Mouse (Mus musculus) intestine, embryonic 14.5 days (tissue): ENCODE results near the gene Rnf207. TPM values are rescaled to one million over a fixed set of nuclear protein-coding genes. Genes with fewer than 3 reads are reported as not detected.
A peak's percentile ranks its signal among the peaks of the same experiment; 100 is the strongest.

Source experiments
- ATAC-seq: fragments of 200-750 bp; cut with Nextera tagmentation; replicated peaks from 2 replicates; pipeline ENCODE4 v1.8.0; 2017; ENCODE audit warnings: low read depth, moderate number of reproducible peaks, moderate TSS enrichment, moderate library complexity; ENCODE audit not compliant: low FRiP score, low TSS enrichment
- DNase-seq: peaks from one replicate; pipeline ENCODE4 v3.0.0-alpha.2; 2018; ENCODE audit warnings: low spot score
- H3K27ac ChIP-seq: fragments of 300-500 bp; sonication (generic); 2 replicates; pipeline ENCODE4 v1.5.1; 2014; ENCODE audit warnings: low read depth, mild to moderate bottlenecking, control low read depth
- H3K27me3 ChIP-seq: fragments of 300-500 bp; sonication (generic); replicated peaks from 2 replicates; pipeline ENCODE4 v1.6.1; 2014; ENCODE audit warnings: low read length, control low read depth; ENCODE audit not compliant: control insufficient read depth, insufficient read depth
- H3K36me3 ChIP-seq: fragments of 300-500 bp; sonication (generic); 2 replicates; pipeline ENCODE4 v1.6.1; 2014; ENCODE audit warnings: low read length, control low read depth; ENCODE audit not compliant: control insufficient read depth, insufficient read depth
- H3K4me1 ChIP-seq: fragments of 300-500 bp; sonication (generic); replicated peaks from 2 replicates; pipeline ENCODE4 v1.6.1; 2014; ENCODE audit warnings: low read length, control low read depth, mixed read lengths; ENCODE audit not compliant: control insufficient read depth, insufficient read depth
- H3K4me2 ChIP-seq: fragments of 300-500 bp; sonication (generic); 2 replicates; pipeline ENCODE4 v1.6.1; 2014; ENCODE audit warnings: low read length
- H3K4me3 ChIP-seq: fragments of 300-500 bp; sonication (generic); 2 replicates; pipeline ENCODE4 v1.5.1; 2014; ENCODE audit warnings: low read depth, low read length, control low read depth, mixed read lengths
- H3K9ac ChIP-seq: fragments of 300-500 bp; sonication (generic); 2 replicates; pipeline ENCODE4 v1.6.1; 2014; ENCODE audit warnings: mild to moderate bottlenecking, low read length
- H3K9me3 ChIP-seq: fragments of 300-500 bp; sonication (generic); 2 replicates; pipeline ENCODE4 v1.6.1; 2016; ENCODE audit warnings: low read length, control low read depth; ENCODE audit not compliant: control insufficient read depth
- WGBS: fragments of 180-500 bp; shearing (Covaris S2); extraction: QIAGEN DNeasy Blood & Tissue Kit; methylation state at CpG from one replicate; pipeline ENCODE4 v1.1.7; 2014; 5-methylcytosine and 5-hydroxymethylcytosine counted together
- polyA plus RNA-seq: library from polyadenylated mRNA; unstranded; fragments of >200 nt; fragmentation: Nextera tagmentation; extraction: Ambion mirVana; gene quantifications from 2 replicates; pipeline ENCODE4 v1.2.1, GENCODE M21; 2014

Rnf207 gene
- polyA plus RNA-seq, 1 experiment from 2014 or later = 1.8 TPM

GRCm38 (mm10) chr4:152295916-152296315 is 22.9 kb downstream of the Rnf207 start:
- ATAC-seq = no peak
- Histone ChIP-seq H3K9me3 (no peaks in the 10 kb centered on the region), H3K4me2 (no peak overlapping the region), H3K9ac (no peak overlapping the region), H3K36me3 (peaks cover 13% of the 10 kb centered on the region), H3K27me3 (peaks cover 22% of the 10 kb centered on the region), H3K4me3 (no peak overlapping the region), H3K4me1 (peaks cover 17% of the 10 kb centered on the region), H3K27ac (no peak overlapping the region)
- 33% methylated on average over 4 of the region's 4 CpGs for WGBS
- no peak for DNase-seq

- Histone ChIP-seq H3K27ac (0 out of 2 replicates have a peak overlapping the region, but pooled peaks have one; percentile 4), H3K4me1 (peaks cover 25% of the 10 kb centered on the region), H3K9me3 (no peaks in the 10 kb centered on the region), H3K27me3 (peaks cover 37% of the 10 kb centered on the region), H3K4me2 (no peak overlapping the region), H3K9ac (no peak overlapping the region), H3K36me3 (no peaks in the 10 kb centered on the region), H3K4me3 (no peak overlapping the region)
- ATAC-seq (no peak), DNase-seq (no peak)
- 48% methylated on average over 10 of the region's 10 CpGs for WGBS
These were observed 24.4 kb downstream of the Rnf207 start for GRCm38 (mm10) chr4:152294188-152294929.

- peaks cover 14% of the 10 kb centered on the region for H3K4me1 ChIP-seq
- H3K27ac ChIP-seq = no peak overlapping the region
- H3K9ac ChIP-seq = no peak overlapping the region
- H3K9me3 ChIP-seq = no peaks in the 10 kb centered on the region
- H3K36me3 ChIP-seq = no peaks in the 10 kb centered on the region
- 15% methylated on average over 12 of the region's 12 CpGs for WGBS
- peaks cover 52% of the 10 kb centered on the region for H3K27me3 ChIP-seq
- no peak overlapping the region for H3K4me3 ChIP-seq
- no peak overlapping the region; the same call in 1 of the 2 replicates for H3K4me2 ChIP-seq
- ATAC-seq = no peak
- no peak for DNase-seq
These were observed 26.6 kb downstream of the Rnf207 start for GRCm38 (mm10) chr4:152292102-152292765.

GRCm38 (mm10) chr4:152291562-152291961 is 27.2 kb downstream of the Rnf207 start, which contains the start of gene Hes3:
Hes3 (minus strand) TSS chr4:152291662.
- H3K36me3 ChIP-seq = no peaks in the 10 kb centered on the region
- peak within 1 kb of the TSS; percentile 38 for H3K4me2 ChIP-seq
- peaks cover 14% of the 10 kb centered on the region for H3K4me1 ChIP-seq
- H3K27me3 ChIP-seq = peaks cover 58% of the 10 kb centered on the region
- no peaks in the 10 kb centered on the region for H3K9me3 ChIP-seq
- H3K9ac ChIP-seq = no peak within 1 kb of the TSS
- 27% methylated on average over 6 of the region's 6 CpGs for WGBS
- H3K4me3 ChIP-seq = peak within 1 kb of the TSS; percentile 20
- no peak within 1 kb of the TSS for H3K27ac ChIP-seq
- DNase-seq (no peak), ATAC-seq (no peak)

- Histone ChIP-seq H3K4me2 (no peak overlapping the region), H3K27ac (no peak overlapping the region), H3K9me3 (no peaks in the 10 kb centered on the region), H3K4me3 (no peak overlapping the region), H3K36me3 (no peaks in the 10 kb centered on the region), H3K4me1 (peaks cover 14% of the 10 kb centered on the region), H3K9ac (no peak overlapping the region), H3K27me3 (peaks cover 64% of the 10 kb centered on the region)
- no peak for DNase-seq
- no peak for ATAC-seq
- WGBS = 34% methylated on average over 11 of the region's 11 CpGs
These were observed 27.8 kb downstream of the Rnf207 start for GRCm38 (mm10) chr4:152290991-152291390.

GRCm38 (mm10) chr4:152290385-152290784 is 28.4 kb downstream of the Rnf207 start:
- Histone ChIP-seq H3K4me2 (peak overlapping the region; percentile 38), H3K27ac (no peak overlapping the region), H3K4me1 (peaks cover 14% of the 10 kb centered on the region), H3K27me3 (peaks cover 70% of the 10 kb centered on the region), H3K9ac (no peak overlapping the region), H3K4me3 (peak overlapping the region; percentile 20), H3K36me3 (no peaks in the 10 kb centered on the region), H3K9me3 (no peaks in the 10 kb centered on the region)
- ATAC-seq (no peak), DNase-seq (no peak)
- WGBS = under 1% methylated on average over 32 of the region's 39 CpGs

GRCm38 (mm10) chr4:152288398-152288945 is 30.3 kb downstream of the Rnf207 start:
- H3K4me1 ChIP-seq = peaks cover 14% of the 10 kb centered on the region

GRCm38 (mm10) chr4:152287317-152288120 is 31.3 kb downstream of the Rnf207 start:
- WGBS = 17% methylated on average over 18 of the region's 19 CpGs
- no peak for ATAC-seq

More at GRCm38 (mm10) chr4:152288398-152288945, 30.3 kb downstream of the Rnf207 start:
- Histone ChIP-seq H3K27ac (no peak overlapping the region), H3K9ac (no peak overlapping the region), H3K4me2 (no peak overlapping the region), H3K9me3 (no peaks in the 10 kb centered on the region), H3K4me3 (no peak overlapping the region), H3K36me3 (no peaks in the 10 kb centered on the region), H3K27me3 (peaks cover 85% of the 10 kb centered on the region)
- 55% methylated on average over 18 of the region's 18 CpGs for WGBS
- DNase-seq (no peak), ATAC-seq (no peak)

More at GRCm38 (mm10) chr4:152287317-152288120, 31.3 kb downstream of the Rnf207 start:
- H3K9ac ChIP-seq = no peak overlapping the region
- peaks cover 16% of the 10 kb centered on the region for H3K4me1 ChIP-seq
- H3K27ac ChIP-seq = no peak overlapping the region
- H3K4me2 ChIP-seq = no peak overlapping the region
- H3K9me3 ChIP-seq = no peaks in the 10 kb centered on the region
- H3K27me3 ChIP-seq = peaks cover 91% of the 10 kb centered on the region
- DNase-seq = no peak
- H3K4me3 ChIP-seq = no peak overlapping the region
- no peaks in the 10 kb centered on the region for H3K36me3 ChIP-seq
